Mouse (Mus musculus): Measurements from ENCODE around the gene Klk15.

DNA sequence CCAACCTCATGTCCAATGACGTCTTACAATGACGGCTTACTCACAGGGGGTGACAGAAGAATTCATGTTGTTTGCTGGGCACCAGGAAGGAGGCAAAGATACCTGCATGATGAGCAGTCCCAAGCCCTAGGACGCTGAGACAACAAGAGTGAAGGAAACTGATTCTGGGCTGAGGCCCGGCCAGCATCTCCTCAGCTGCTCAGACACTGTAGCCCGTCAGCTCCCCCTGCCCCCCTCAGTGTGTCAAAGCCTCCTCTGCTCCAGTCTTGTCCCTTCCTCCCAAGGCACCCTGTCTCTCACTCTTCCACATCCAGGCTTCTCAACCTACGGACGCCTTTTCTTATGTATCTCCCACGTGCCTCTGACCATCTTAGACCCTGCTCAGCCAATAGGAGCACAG lies 14.7 kb upstream of the Klk15 start:
- no peak for TF ChIP-seq CTCF (IDR thresholded peaks at IDR 0.05; ENCODE audit: extremely low read depth, insufficient read length, insufficient replicate concordance, low read depth, low read length)
- no peak for TF ChIP-seq POLR2A (IDR thresholded peaks at IDR 0.05; ENCODE audit: low read depth, low read length)
